Mouse (Mus musculus): ENCODE measurements around the gene Tiparp. TPM values are rescaled to one million over a fixed set of nuclear protein-coding genes. Genes with fewer than 3 reads are reported as not detected.

Gene Tiparp
- total and polyA plus RNA-seq, 3 experiments = 9.6 to 25.1 (median 13.7) TPM

DNA sequence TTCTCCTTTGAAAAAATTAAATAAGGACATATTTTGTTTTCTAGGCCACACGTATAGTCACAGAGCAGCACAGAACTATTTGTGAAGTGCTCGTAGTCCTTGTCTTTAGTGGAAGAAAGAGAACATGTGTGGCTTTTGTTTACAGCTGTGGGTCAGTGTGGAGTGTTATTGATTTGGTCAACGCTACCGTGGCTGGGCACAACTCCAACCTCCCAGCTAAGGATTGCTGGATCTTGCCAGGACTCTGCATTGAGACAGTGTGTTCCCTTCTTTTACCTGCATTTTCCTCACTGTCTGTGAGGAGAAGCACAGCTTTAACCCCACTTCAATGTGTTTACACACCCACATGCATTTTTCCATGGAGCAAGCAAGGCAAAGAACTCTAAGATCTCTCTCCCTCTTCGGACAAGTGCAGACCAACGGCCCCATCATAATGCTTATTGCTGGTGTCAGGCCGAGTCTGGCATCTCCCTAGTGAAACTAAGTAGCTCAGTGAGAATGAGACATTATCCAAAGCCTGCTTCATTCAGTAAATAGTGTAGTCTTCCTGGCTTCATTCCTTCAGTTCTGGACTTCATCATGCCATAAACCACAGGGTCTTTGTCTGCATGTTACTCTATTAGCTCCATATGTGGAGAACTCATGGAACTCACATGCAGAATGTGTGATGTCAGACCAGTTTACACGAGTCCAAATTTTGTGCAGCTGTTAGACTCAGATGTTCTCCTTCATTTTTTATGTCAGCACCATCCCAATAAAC is 73.3 kb downstream of the Tiparp start:
- H3K79me2 ChIP-seq (replicated peaks; ENCODE audit: control insufficient read depth, extremely low read depth, insufficient read depth, poor library complexity, severe bottlenecking) = no peaks in the 10 kb centered on the region
- no peak overlapping the region for H3K9ac ChIP-seq (ENCODE audit: insufficient read depth, low read depth)
- DNase-seq (ENCODE audit: extremely low read depth) = no peak
- H3K4me3 ChIP-seq (replicated peaks in 1 of 3; ENCODE audit: low read depth in 2 of 3, low read length in 2 of 3, poor library complexity in 1 of 3) = no peak overlapping the region
- peaks cover 7 to 13% of the 10 kb centered on the region in 2 experiments; a peak in 3 of 4 replicates for H3K4me1 ChIP-seq (ENCODE audit: control insufficient read depth in 1 of 2, insufficient read depth in 2 of 2)
- dilution Hi-C loops (cut with MboI; ENCODE audit: extremely low pct_ligation_motif_present, extremely low pct_unique_long_range_greater_than_20kb, low sequenced_read_pairs) = no loop called here
- no peaks in the 10 kb centered on the region for H3K9me3 ChIP-seq (replicated peaks; ENCODE audit: low read length)
- in situ Hi-C loops (cut with MboI; ENCODE audit: low pct_ligation_motif_present, low pct_unique_long_range_greater_than_20kb, low sequenced_read_pairs) = no loop called here
- H3K36me3 ChIP-seq (replicated peaks in 1 of 2; ENCODE audit: control insufficient read depth in 1 of 2, insufficient read depth in 1 of 2, low read length in 1 of 2) = no peaks in the 10 kb centered on the region
- TF ChIP-seq MXI1 (IDR thresholded peaks at IDR 0.05; ENCODE audit: low read depth, low read length) (no peak), NELFE (IDR thresholded peaks at IDR 0.05; ENCODE audit: low read depth, low read length) (no peak)
- no peaks in the 10 kb centered on the region for H3K27me3 ChIP-seq (replicated peaks)
- no peak overlapping the region for H3K27ac ChIP-seq (ENCODE audit: insufficient read depth, low read depth)
- no peak overlapping the region for H3K4me2 ChIP-seq (ENCODE audit: insufficient read depth, low read depth, poor library complexity, severe bottlenecking)

DNA sequence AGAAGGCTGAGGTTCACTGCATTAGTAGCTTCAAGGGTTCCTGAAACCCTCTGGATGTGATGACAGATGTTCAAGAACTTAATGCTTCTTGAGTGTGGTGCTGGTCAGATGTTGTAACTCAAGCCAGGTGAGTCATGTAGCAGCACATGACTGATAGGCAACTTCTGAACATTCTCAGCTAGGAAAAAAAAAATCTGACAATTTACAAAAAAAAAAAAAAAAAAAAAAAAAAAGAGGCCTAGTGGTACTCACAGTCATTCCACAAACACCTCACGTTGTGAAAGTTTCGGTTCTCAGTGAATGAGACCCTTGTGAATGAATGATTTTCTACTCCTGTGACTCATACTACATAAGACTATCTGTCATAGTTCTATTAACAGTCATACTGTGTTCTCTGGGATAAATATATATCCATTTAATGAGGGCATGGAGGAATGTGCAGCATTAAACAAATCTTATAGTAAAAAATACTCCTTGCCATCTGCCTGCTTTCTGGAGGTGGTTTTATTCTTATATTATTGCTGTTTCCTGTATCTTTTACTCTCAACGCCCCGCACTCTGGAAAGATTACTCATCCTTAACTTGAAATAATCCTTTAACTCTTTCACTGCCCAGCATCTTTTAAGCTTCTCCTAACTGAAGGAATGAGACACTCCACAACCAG is 75.3 kb downstream of the Tiparp start:
- in situ Hi-C loops (cut with MboI; ENCODE audit: low pct_ligation_motif_present, low pct_unique_long_range_greater_than_20kb, low sequenced_read_pairs) (no loop called here), dilution Hi-C loops (cut with MboI; ENCODE audit: extremely low pct_ligation_motif_present, extremely low pct_unique_long_range_greater_than_20kb, low sequenced_read_pairs) (no loop called here)
- Histone ChIP-seq H3K9ac (ENCODE audit: insufficient read depth, low read depth) (no peak overlapping the region), H3K36me3 (replicated peaks in 1 of 2; ENCODE audit: control insufficient read depth in 1 of 2, insufficient read depth in 1 of 2, low read length in 1 of 2) (no peaks in the 10 kb centered on the region), H3K27me3 (replicated peaks) (no peaks in the 10 kb centered on the region), H3K9me3 (replicated peaks; ENCODE audit: low read length) (no peaks in the 10 kb centered on the region), H3K4me3 (replicated peaks in 1 of 3; ENCODE audit: low read depth in 2 of 3, low read length in 2 of 3, poor library complexity in 1 of 3) (no peak overlapping the region), H3K4me2 (ENCODE audit: insufficient read depth, low read depth, poor library complexity, severe bottlenecking) (no peak overlapping the region), H3K4me1 (ENCODE audit: control insufficient read depth in 1 of 2, insufficient read depth in 2 of 2) (peaks cover 5 to 11% of the 10 kb centered on the region in 2 experiments; a peak in 2 of 4 replicates), H3K27ac (ENCODE audit: insufficient read depth, low read depth) (no peak overlapping the region), H3K79me2 (replicated peaks; ENCODE audit: control insufficient read depth, extremely low read depth, insufficient read depth, poor library complexity, severe bottlenecking) (no peaks in the 10 kb centered on the region)
- peak; percentile 86 for TF ChIP-seq JUN (IDR thresholded peaks at IDR 0.05; ENCODE audit: insufficient read depth, low read depth, low read length)
- no peak for TF ChIP-seq USF1 (IDR thresholded peaks at IDR 0.05; ENCODE audit: low read depth, low read length)
- peak; percentile 78 for TF ChIP-seq MYC (IDR thresholded peaks at IDR 0.05; ENCODE audit: low read depth, low read length)
- TF ChIP-seq IRF4 (IDR thresholded peaks at IDR 0.05; ENCODE audit: low read depth, low read length) = peak; percentile 93
- TF ChIP-seq ZNF384 (IDR thresholded peaks at IDR 0.05; ENCODE audit: low read depth, low read length) = peak; percentile 99
- peak; percentile 61; the same call in 1 of the 2 replicates for TF ChIP-seq MEF2A (IDR thresholded peaks at IDR 0.05; ENCODE audit: borderline replicate concordance, low read depth, low read length)
- peak; percentile 94 for TF ChIP-seq ETS1 (conservative IDR thresholded peaks at IDR 0.05; ENCODE audit: low read depth, low read length)
- TF ChIP-seq ZKSCAN1 (IDR thresholded peaks at IDR 0.05; ENCODE audit: borderline replicate concordance, low read depth, low read length) = no peak
- TF ChIP-seq BHLHE40 (IDR thresholded peaks at IDR 0.05; ENCODE audit: low read depth, low read length) = peak; percentile 95
- TF ChIP-seq JUND (conservative IDR thresholded peaks at IDR 0.05; ENCODE audit: low read depth, low read length) = peak; percentile 93
- peak; percentile 91 for TF ChIP-seq EP300 (IDR thresholded peaks at IDR 0.05; ENCODE audit: low read length)
- peak; percentile 70 for DNase-seq (ENCODE audit: extremely low read depth)

Other genes starting within 250 kb of the Tiparp start
- 118 and 132 TPM in 2 replicates for gene Ssr3, start 135.8 kb upstream of the Tiparp start, total RNA-seq (2012; rRNA removed)
- gene Ssr3, start 135.8 kb upstream of the Tiparp start, total RNA-seq (2014; rRNA removed) = 222 and 227 TPM in 2 replicates
- 163 and 165 TPM in 2 replicates for gene Ssr3, start 135.8 kb upstream of the Tiparp start, polyA plus RNA-seq (2012; ENCODE audit: insufficient read length, low read depth)
- 0.92 and 1.4 TPM in 2 replicates for gene Lekr1, start 137.8 kb downstream of the Tiparp start, total RNA-seq (2012; rRNA removed)
- gene Lekr1, start 137.8 kb downstream of the Tiparp start, total RNA-seq (2014; rRNA removed) = 0.47 and 0.78 TPM in 2 replicates
- gene Lekr1, start 137.8 kb downstream of the Tiparp start, polyA plus RNA-seq (2012; ENCODE audit: insufficient read length, low read depth) = 0.17 and 0.26 TPM in 2 replicates

All from CH12.LX (cell line).